Mouse (Mus musculus): ENCODE data around the gene Tcam1. TPM values are rescaled to one million over a fixed set of nuclear protein-coding genes. Genes with fewer than 3 reads are reported as not detected.
A peak's percentile ranks its signal among the peaks of the same experiment; 100 is the strongest.

Gene Tcam1
- polyA plus RNA-seq, 1 experiment from 2014 or later, result 0.43 TPM

DNA sequence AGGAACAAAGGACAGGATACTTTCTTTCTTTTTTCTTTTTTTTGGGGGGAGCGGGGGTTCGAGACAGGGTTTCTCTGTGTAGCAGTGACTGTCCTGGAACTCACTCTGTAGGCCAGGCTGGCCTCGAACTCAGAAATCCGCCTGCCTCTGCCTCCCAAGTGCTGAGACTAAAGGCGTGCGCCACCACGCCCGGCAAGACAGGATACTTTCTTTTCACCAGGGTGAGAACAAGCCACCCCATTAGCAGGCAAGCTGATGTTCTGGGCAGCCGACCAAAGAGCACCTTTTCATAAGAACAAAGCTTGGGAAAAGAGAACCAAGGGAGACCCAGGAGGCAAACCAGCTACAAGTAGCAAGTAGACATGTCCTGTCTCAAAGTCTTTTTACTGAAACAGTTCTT is 30.3 kb downstream of the Tcam1 start:
- Histone ChIP-seq H3K4me1 (no peaks in the 10 kb centered on the region), H3K27me3 (no peaks in the 10 kb centered on the region), H3K9ac (no peak overlapping the region), H3K4me2 (replicated peaks) (no peak overlapping the region), H3K9me3 (no peaks in the 10 kb centered on the region), H3K36me3 (no peaks in the 10 kb centered on the region), H3K27ac (no peak overlapping the region), H3K4me3 (no peak overlapping the region)
- whole genome bisulfite sequencing, result 85% methylated on average over 9 of the region's 9 CpGs
- no peak for ATAC-seq (ENCODE audit: low FRiP score, low read depth)

- WGBS, result 57% methylated on average over 5 of the region's 5 CpGs
- Histone ChIP-seq H3K36me3 (no peaks in the 10 kb centered on the region), H3K4me2 (replicated peaks) (no peak overlapping the region), H3K4me3 (no peak overlapping the region), H3K27me3 (no peaks in the 10 kb centered on the region), H3K27ac (no peak overlapping the region), H3K4me1 (no peaks in the 10 kb centered on the region), H3K9me3 (no peaks in the 10 kb centered on the region), H3K9ac (no peak overlapping the region)
- no peak for ATAC-seq (ENCODE audit: low FRiP score, low read depth)
Observed at GRCm38 (mm10) chr11:106307432-106307831, 31.0 kb downstream of the Tcam1 start.

- no peak for ATAC-seq (ENCODE audit: low FRiP score, low read depth)
- H3K4me2 ChIP-seq (replicated peaks), result no peak overlapping the region
- no peak overlapping the region for H3K27ac ChIP-seq
- H3K4me3 ChIP-seq, result no peak overlapping the region
- H3K9ac ChIP-seq, result no peak overlapping the region
- no peaks in the 10 kb centered on the region for H3K36me3 ChIP-seq
- WGBS, result 88% methylated on average over 11 of the region's 11 CpGs
- no peaks in the 10 kb centered on the region for H3K9me3 ChIP-seq
- no peaks in the 10 kb centered on the region for H3K27me3 ChIP-seq
- H3K4me1 ChIP-seq, result peaks cover 2% of the 10 kb centered on the region
Observed at GRCm38 (mm10) chr11:106308162-106308561, 31.7 kb downstream of the Tcam1 start.

DNA sequence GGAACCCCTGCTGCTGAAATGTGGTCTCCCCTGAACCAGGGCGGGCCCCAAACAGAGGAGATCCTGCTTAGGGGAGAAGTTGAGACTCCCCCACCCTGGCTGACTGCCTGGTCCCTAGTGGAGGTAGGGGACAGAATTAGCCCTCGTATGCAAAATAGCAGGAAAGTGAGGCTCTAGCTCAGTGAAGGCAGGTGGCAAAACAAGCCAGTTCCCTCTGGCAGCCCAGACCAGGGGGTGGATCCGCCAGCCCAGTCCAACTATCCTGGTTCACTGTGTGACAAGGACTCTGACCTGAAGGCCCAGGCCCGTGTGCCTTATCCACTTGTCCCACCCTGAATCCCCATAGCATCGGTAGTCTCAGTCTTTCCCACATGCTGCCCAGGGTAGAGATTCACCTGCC is 33.7 kb downstream of the Tcam1 start:
- 67% methylated on average over 5 of the region's 5 CpGs for WGBS
- Histone ChIP-seq H3K4me3 (no peak overlapping the region), H3K9ac (no peak overlapping the region), H3K27me3 (no peaks in the 10 kb centered on the region), H3K4me1 (peaks cover 18% of the 10 kb centered on the region), H3K4me2 (replicated peaks) (no peak overlapping the region), H3K9me3 (no peaks in the 10 kb centered on the region), H3K27ac (no peak overlapping the region), H3K36me3 (no peaks in the 10 kb centered on the region)
- no peak for ATAC-seq (ENCODE audit: low FRiP score, low read depth)

DNA sequence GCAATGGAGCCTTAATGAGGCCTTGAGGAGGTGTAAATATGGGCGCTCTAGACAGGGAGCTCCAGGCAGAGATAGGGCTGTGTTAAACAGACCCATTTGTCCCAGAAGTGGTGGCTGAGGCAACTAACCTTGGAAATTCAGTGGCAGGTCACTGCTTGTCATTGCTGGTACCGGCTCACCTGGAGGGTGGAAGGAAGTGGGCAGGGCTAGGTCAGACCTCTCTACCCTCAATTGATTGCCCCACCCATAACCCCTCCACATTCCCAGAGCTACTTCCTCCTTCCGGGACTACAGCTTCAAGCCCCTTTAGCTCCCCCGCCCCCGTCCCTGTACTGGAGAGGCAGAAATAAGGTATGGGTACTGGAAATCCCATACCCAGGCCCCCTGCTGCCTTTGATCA is 37.1 kb downstream of the Tcam1 start:
- Histone ChIP-seq H3K9ac (no peak overlapping the region), H3K4me1 (peaks cover 45% of the 10 kb centered on the region), H3K9me3 (no peaks in the 10 kb centered on the region), H3K4me2 (replicated peaks) (no peak overlapping the region; the same call in 1 of the 2 replicates), H3K4me3 (no peak overlapping the region), H3K27ac (no peak overlapping the region), H3K36me3 (no peaks in the 10 kb centered on the region), H3K27me3 (no peaks in the 10 kb centered on the region)
- no peak for ATAC-seq (ENCODE audit: low FRiP score, low read depth)
- WGBS, result 35% methylated on average over 5 of the region's 5 CpGs

- Histone ChIP-seq H3K27me3 (no peaks in the 10 kb centered on the region), H3K36me3 (no peaks in the 10 kb centered on the region), H3K4me3 (no peak within 1 kb of the TSS), H3K9me3 (no peaks in the 10 kb centered on the region), H3K4me1 (peaks cover 54% of the 10 kb centered on the region), H3K27ac (peak within 1 kb of the TSS; percentile 55; the same call in 1 of the 2 replicates), H3K9ac (no peak within 1 kb of the TSS), H3K4me2 (replicated peaks) (peak within 1 kb of the TSS; percentile 25)
- WGBS, result 27% methylated on average over 9 of the region's 9 CpGs
- ATAC-seq (ENCODE audit: low FRiP score, low read depth), result no peak
Observed at GRCm38 (mm10) chr11:106314333-106314812, 37.9 kb downstream of the Tcam1 start, which contains the start of gene Cd79b. TSS of gene Cd79b (minus strand) at chr11:106314762.

DNA sequence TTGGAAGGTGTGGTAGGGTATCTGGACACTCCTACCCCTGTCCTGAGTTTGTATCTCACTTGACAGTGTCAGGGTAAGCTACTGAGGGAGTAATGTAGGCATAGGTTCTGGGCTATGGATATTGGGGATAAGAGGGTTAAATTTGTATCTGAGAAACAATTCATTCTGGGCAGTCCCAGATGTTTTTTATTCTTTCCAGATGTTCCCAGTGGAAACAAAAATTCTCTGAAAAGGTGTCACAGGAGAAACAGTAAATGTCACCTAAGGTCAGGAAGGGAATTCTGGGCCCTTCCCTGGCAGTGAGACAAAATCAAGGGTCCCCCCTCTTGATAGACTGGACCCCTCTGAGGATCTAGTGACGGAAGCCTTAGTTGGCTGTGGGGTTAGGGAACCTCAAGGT is 39.9 kb downstream of the Tcam1 start:
- H3K9me3 ChIP-seq, result no peaks in the 10 kb centered on the region
- no peak overlapping the region for H3K9ac ChIP-seq
- H3K4me2 ChIP-seq (replicated peaks), result no peak overlapping the region
- no peaks in the 10 kb centered on the region for H3K36me3 ChIP-seq
- H3K4me3 ChIP-seq, result no peak overlapping the region
- peaks cover 59% of the 10 kb centered on the region for H3K4me1 ChIP-seq
- H3K27me3 ChIP-seq, result no peaks in the 10 kb centered on the region
- 7% methylated on average over 1 of the region's 1 CpGs for WGBS
- peak overlapping the region; percentile 44; the same call in 1 of the 2 replicates for H3K27ac ChIP-seq
- ATAC-seq (ENCODE audit: low FRiP score, low read depth), result no peak

- Histone ChIP-seq H3K36me3 (no peaks in the 10 kb centered on the region), H3K4me2 (replicated peaks) (no peak overlapping the region; the same call in 1 of the 2 replicates), H3K27me3 (no peaks in the 10 kb centered on the region), H3K9ac (no peak overlapping the region), H3K4me1 (peaks cover 59% of the 10 kb centered on the region), H3K9me3 (no peaks in the 10 kb centered on the region), H3K27ac (peak overlapping the region; percentile 58; the same call in 1 of the 2 replicates), H3K4me3 (no peak overlapping the region)
- ATAC-seq (ENCODE audit: low FRiP score, low read depth), result no peak
- 51% methylated on average over 7 of the region's 7 CpGs for WGBS
Observed at GRCm38 (mm10) chr11:106317801-106318200, 41.3 kb downstream of the Tcam1 start.

DNA sequence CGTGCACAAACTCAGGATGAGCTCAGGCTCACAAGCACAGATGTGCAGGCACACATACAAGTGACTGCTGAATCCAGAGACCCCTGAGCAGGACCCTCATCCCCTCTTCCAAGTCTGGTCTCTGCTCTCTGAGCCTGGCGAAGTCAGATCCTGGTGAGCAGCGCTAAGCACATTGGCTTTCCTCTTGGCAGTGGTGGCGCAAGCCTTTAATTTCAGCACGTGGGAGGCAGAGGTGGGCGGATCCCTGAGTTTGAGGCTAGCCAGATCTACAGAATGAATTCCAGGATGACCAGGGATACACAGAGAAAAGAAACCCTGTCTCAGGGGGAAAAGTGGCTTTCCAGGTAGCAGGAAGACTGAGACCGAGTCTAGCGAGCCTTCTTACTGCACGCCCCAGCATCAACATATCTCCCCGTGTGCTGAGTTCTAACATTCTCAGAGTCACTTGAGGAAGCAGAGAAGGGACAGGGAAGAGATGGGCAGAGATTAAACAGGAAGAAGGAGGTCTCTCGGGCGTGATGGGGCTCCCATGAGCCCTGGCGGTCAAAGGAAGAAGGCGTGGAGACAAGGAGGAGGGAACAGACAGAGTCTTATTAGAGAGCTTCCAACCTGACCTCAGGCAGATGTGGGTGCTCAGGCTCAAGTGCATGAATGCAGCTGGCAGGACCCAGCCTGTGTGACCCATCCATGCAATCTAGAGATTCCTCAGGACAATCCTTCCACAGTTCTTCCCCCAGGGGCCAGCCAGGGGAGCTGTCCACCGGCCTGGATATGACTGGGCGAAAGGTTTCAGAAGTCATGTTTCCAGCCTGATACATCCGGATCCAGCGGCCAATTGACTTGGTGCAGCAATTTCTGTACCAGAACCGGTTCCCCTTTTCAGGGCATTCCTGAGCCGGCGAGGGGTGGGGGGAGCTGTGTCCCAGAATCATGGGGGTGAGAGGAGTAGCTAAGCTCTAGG is 42.2 kb downstream of the Tcam1 start:
- no peak overlapping the region for H3K4me2 ChIP-seq (replicated peaks)
- 69% methylated on average over 21 of the region's 21 CpGs for WGBS
- no peaks in the 10 kb centered on the region for H3K9me3 ChIP-seq
- H3K27ac ChIP-seq, result no peak overlapping the region; the same call in 1 of the 2 replicates
- no peak for ATAC-seq (ENCODE audit: low FRiP score, low read depth)
- no peaks in the 10 kb centered on the region for H3K36me3 ChIP-seq
- no peaks in the 10 kb centered on the region for H3K27me3 ChIP-seq
- H3K4me1 ChIP-seq, result peaks cover 51% of the 10 kb centered on the region
- no peak overlapping the region; the same call in 1 of the 2 replicates for H3K9ac ChIP-seq
- H3K4me3 ChIP-seq, result no peak overlapping the region

DNA sequence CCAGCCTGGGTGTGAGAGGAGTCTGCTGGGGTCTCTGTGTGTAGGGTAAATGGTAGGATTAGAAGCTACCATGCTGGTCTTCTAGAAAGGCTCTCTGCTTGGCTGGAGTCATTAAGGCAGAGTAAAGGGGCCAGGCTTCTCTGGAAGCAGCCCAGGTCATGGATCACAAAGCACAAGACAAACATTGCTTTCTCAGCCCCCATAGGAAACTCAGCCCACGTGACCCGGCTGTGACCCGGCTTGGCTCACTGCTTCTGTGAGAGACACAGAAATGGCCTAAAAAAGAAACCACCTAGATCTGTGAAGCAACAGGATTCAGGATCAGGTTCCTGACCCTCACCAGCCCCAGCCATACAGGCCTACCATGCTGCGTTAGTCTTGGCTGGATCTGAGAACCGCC is 48.4 kb downstream of the Tcam1 start:
- H3K4me1 ChIP-seq, result peaks cover 18% of the 10 kb centered on the region
- no peaks in the 10 kb centered on the region for H3K9me3 ChIP-seq
- ATAC-seq (ENCODE audit: low FRiP score, low read depth), result no peak
- WGBS, result 74% methylated on average over 5 of the region's 5 CpGs
- H3K9ac ChIP-seq, result no peak overlapping the region
- no peak overlapping the region for H3K27ac ChIP-seq
- H3K4me2 ChIP-seq (replicated peaks), result no peak overlapping the region
- H3K4me3 ChIP-seq, result no peak overlapping the region
- no peaks in the 10 kb centered on the region for H3K27me3 ChIP-seq
- H3K36me3 ChIP-seq, result no peaks in the 10 kb centered on the region

GRCm38 (mm10) chr11:106325566-106326206 is 49.2 kb downstream of the Tcam1 start:
- WGBS, result 54% methylated on average over 8 of the region's 8 CpGs
- Histone ChIP-seq H3K27ac (no peak overlapping the region), H3K36me3 (no peaks in the 10 kb centered on the region), H3K4me1 (peaks cover 18% of the 10 kb centered on the region), H3K9ac (0 out of 2 replicates have a peak overlapping the region, but pooled peaks have one; percentile 19), H3K4me3 (no peak overlapping the region), H3K9me3 (no peaks in the 10 kb centered on the region), H3K4me2 (replicated peaks) (no peak overlapping the region), H3K27me3 (no peaks in the 10 kb centered on the region)
- no peak for ATAC-seq (ENCODE audit: low FRiP score, low read depth)

- ATAC-seq (ENCODE audit: low FRiP score, low read depth), result no peak
- no peak overlapping the region for H3K4me3 ChIP-seq
- WGBS, result 85% methylated on average over 8 of the region's 8 CpGs
- H3K27ac ChIP-seq, result no peak overlapping the region
- no peaks in the 10 kb centered on the region for H3K27me3 ChIP-seq
- no peak overlapping the region for H3K4me2 ChIP-seq (replicated peaks)
- H3K4me1 ChIP-seq, result peaks cover 18% of the 10 kb centered on the region
- H3K36me3 ChIP-seq, result no peaks in the 10 kb centered on the region
- H3K9me3 ChIP-seq, result no peaks in the 10 kb centered on the region
- no peak overlapping the region for H3K9ac ChIP-seq
Observed at GRCm38 (mm10) chr11:106326475-106326874, 50.0 kb downstream of the Tcam1 start.

Data from limb, embryonic 13.5 days (tissue).